22 mouse cellular contexts compared by ENCODE assay signal in the genomic region with DNA sequence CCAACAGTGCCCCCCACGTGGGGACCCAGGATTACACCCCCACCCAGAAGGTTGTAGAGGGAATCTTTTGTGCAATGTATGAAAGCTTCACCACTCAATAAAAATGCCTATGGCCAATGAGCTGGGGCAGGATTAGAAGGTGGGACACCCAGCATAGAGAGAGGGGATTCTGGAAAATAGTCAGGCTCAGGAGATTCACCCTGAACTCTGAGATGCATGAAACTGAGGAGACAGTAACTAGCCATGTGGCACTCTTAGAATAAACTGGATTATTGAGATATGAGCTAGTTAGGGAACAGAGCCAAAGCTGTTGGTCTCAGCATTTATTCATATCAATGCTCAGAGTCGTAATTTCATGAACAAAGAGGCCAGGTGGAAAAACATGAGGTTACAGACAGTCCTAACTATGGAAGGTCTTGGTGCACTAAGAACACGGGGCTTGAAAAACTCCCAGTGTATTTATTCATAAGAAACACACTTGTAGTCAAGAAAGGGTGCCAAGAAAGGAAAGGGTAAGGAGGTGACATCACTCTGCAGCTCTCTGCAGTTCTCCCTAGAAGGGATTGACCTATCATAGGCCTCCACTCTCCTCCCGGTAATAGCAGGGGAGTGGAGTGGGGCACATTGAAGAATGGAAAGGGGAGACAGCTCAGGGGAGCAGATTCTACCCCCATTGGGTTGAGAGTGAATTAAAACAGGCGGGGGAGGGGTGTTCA. TPM values are rescaled to one million over a fixed set of nuclear protein-coding genes. Genes with fewer than 3 reads are reported as not detected.
DNase-seq lines count a peak whose midpoint lies in the region; ATAC-seq and TF ChIP-seq lines count a peak whose summit lies in the region.
"Had no signal": no experiment of that assay in that cellular context is flagged by ENCODE, and none has a peak within 500 bp of the region (broad histone marks: within the 10 kb centered on the region; RNA-seq: fewer than 3 reads in every experiment).

No protein-coding gene starts in this region.

- TF ChIP-seq RAD21 in MEL (IDR thresholded peaks at IDR 0.05; ENCODE audit: low read depth, low read length) = no peak

- no peaks in the 10 kb centered on the region for H3K36me3 ChIP-seq in heart, embryonic 11.5 days (ENCODE audit: control insufficient read depth, insufficient read depth, low read length)
- peaks cover 0 to 52% of the 10 kb centered on the region in 2 experiments; a peak in 3 of 4 replicates for H3K36me3 ChIP-seq in MEL (ENCODE audit: control insufficient read depth in 1 of 2, insufficient read depth in 2 of 2, low read length in 2 of 2)
- H3K36me3 ChIP-seq in liver, embryonic 16.5 days (ENCODE audit: control insufficient read depth, insufficient read depth) = no peaks in the 10 kb centered on the region
- H3K36me3 ChIP-seq: forebrain, embryonic 10.5 days; limb, embryonic 15.5 days; stomach, embryonic 15.5 days had no signal

- no peak; a peak in 2 of 4 replicates for TF ChIP-seq POLR2A in MEL (IDR thresholded peaks at IDR 0.05; ENCODE audit: control insufficient read depth in 1 of 2, insufficient read depth in 1 of 2, low read depth in 1 of 2, low read length in 2 of 2, poor library complexity in 1 of 2)

- no peaks in the 10 kb centered on the region for H3K27me3 ChIP-seq in heart, embryonic 11.5 days (ENCODE audit: control insufficient read depth, insufficient read depth, low read length)
- no peaks in the 10 kb centered on the region for H3K27me3 ChIP-seq in MEL (ENCODE audit: control insufficient read depth in 1 of 2, insufficient read depth in 2 of 2, low read length in 2 of 2)
- no peaks in the 10 kb centered on the region for H3K27me3 ChIP-seq in liver, embryonic 16.5 days (ENCODE audit: control insufficient read depth, insufficient read depth, low read depth, low read length)
- H3K27me3 ChIP-seq: limb, embryonic 15.5 days; Patski; stomach, embryonic 15.5 days had no signal

- no peak; a peak in 3 of 4 replicates for TF ChIP-seq EP300 in MEL (IDR thresholded peaks at IDR 0.05; ENCODE audit: low read depth in 1 of 2, low read length in 2 of 2)

- 63% methylated on average over 5 of the region's 5 CpGs for WGBS in heart, embryonic 11.5 days (ENCODE audit: insufficient replicate concordance)
- WGBS in liver, embryonic 16.5 days (ENCODE audit: insufficient replicate concordance) = 32% methylated on average over 5 of the region's 5 CpGs

- H3K27ac ChIP-seq in heart, embryonic 11.5 days (ENCODE audit: low read depth, low read length) = peak overlapping the region; percentile 60; the same call in 1 of the 2 replicates
- H3K27ac ChIP-seq in MEL (ENCODE audit: control insufficient read depth, low read depth, low read length) = peak overlapping the region; percentile 95
- H3K27ac ChIP-seq in liver, embryonic 16.5 days (ENCODE audit: low read length) = peak overlapping the region; percentile 83
- H3K27ac ChIP-seq: forebrain, embryonic 10.5 days; limb, embryonic 15.5 days; stomach, embryonic 15.5 days had no signal

- no peak for DNase-seq in heart, adult 18-20 months
- peak; percentile 94 for DNase-seq in MEL (ENCODE audit: low read depth, low spot score)
- DNase-seq in adrenal gland, postnatal 10 days = no peak
- DNase-seq in adrenal gland, adult 8-10 months = no peak
- no peak for DNase-seq in frontal cortex, adult 2 months (ENCODE audit: extremely low spot score in 1 of 2, low spot score in 1 of 2)
- DNase-seq: B cell, adult 2 months; cerebellum, adult 18-20 months; cerebellum, postnatal 36 days; gastrocnemius, postnatal 25 days; kidney, postnatal 4 days; layer of hippocampus, postnatal 36 days; spleen, adult 18-20 months; thymus, adult 2 months had no signal

- no peak overlapping the region for H3K4me3 ChIP-seq in heart, embryonic 11.5 days (ENCODE audit: low read depth, low read length)
- no peak overlapping the region for H3K4me3 ChIP-seq in MEL (ENCODE audit: control insufficient read depth in 1 of 2, insufficient read depth in 1 of 2, low read depth in 2 of 2, low read length in 2 of 2)
- H3K4me3 ChIP-seq in liver, embryonic 16.5 days (ENCODE audit: low read depth, low read length) = peak overlapping the region; percentile 0
- H3K4me3 ChIP-seq: forebrain, embryonic 10.5 days; limb, embryonic 15.5 days; stomach, embryonic 15.5 days had no signal

- no peak overlapping the region for H3K9ac ChIP-seq in heart, embryonic 11.5 days (ENCODE audit: low read depth, low read length)
- H3K9ac ChIP-seq in MEL (ENCODE audit: control insufficient read depth, low read depth, low read length, poor library complexity, severe bottlenecking) = peak overlapping the region; percentile 37
- peak overlapping the region; percentile 37 for H3K9ac ChIP-seq in liver, embryonic 16.5 days (ENCODE audit: low read depth, low read length)
- H3K9ac ChIP-seq: limb, embryonic 15.5 days; stomach, embryonic 15.5 days had no signal

- H3K4me1 ChIP-seq in heart, embryonic 11.5 days (ENCODE audit: control insufficient read depth, insufficient read depth, low read length) = peaks cover 41% of the 10 kb centered on the region
- H3K4me1 ChIP-seq in MEL (ENCODE audit: control insufficient read depth in 1 of 2, insufficient read depth in 2 of 2, low read length in 2 of 2) = peaks cover 35 to 56% of the 10 kb centered on the region in 2 experiments
- peaks cover 82% of the 10 kb centered on the region for H3K4me1 ChIP-seq in liver, embryonic 16.5 days (ENCODE audit: control insufficient read depth, low read depth, low read length)
- H3K4me1 ChIP-seq: stomach, embryonic 15.5 days had no signal

- H3K79me2 ChIP-seq in MEL (ENCODE audit: control insufficient read depth, insufficient read depth, low read length, poor library complexity) = peaks cover 32% of the 10 kb centered on the region; the same call in 1 of the 2 replicates

- no peak for TF ChIP-seq CTCF in MEL (IDR thresholded peaks at IDR 0.05 in 2 of 3, conservative IDR thresholded peaks at IDR 0.05 in 1 of 3; ENCODE audit: control insufficient read depth in 1 of 3, insufficient read depth in 1 of 3, low read depth in 2 of 3, low read length in 3 of 3, poor library complexity in 1 of 3, severe bottlenecking in 1 of 3)

- no peaks in the 10 kb centered on the region for H3K9me3 ChIP-seq in heart, embryonic 11.5 days (replicated peaks; ENCODE audit: control insufficient read depth, low read length)
- H3K9me3 ChIP-seq in MEL (replicated peaks; ENCODE audit: insufficient read depth, low read length) = no peaks in the 10 kb centered on the region
- no peaks in the 10 kb centered on the region for H3K9me3 ChIP-seq in liver, embryonic 16.5 days (replicated peaks; ENCODE audit: control insufficient read depth, low read length)
- H3K9me3 ChIP-seq: forebrain, embryonic 10.5 days; limb, embryonic 15.5 days; stomach, embryonic 15.5 days had no signal

- H3K4me2 ChIP-seq in heart, embryonic 11.5 days = no peak overlapping the region
- H3K4me2 ChIP-seq in liver, embryonic 16.5 days (ENCODE audit: low read depth, low read length) = peak overlapping the region; percentile 42
- H3K4me2 ChIP-seq: limb, embryonic 15.5 days; stomach, embryonic 15.5 days had no signal

- ATAC-seq in heart, embryonic 11.5 days (replicated peaks; ENCODE audit: insufficient number of reproducible peaks, low FRiP score, low TSS enrichment) = no peak
- ATAC-seq in erythroblast, adult 5-6 weeks (replicated peaks; ENCODE audit: low FRiP score, poor library complexity, severe bottlenecking) = peak; percentile 45
- no peak for ATAC-seq in liver, embryonic 16.5 days (ENCODE audit: low read depth)
- ATAC-seq: activated CD4-positive, CD25-positive, alpha-beta regulatory T cell, adult 4 months; midbrain, embryonic 16.5 days had no signal

TF ChIP-seq in MEL, 35 proteins besides CTCF, POLR2A, EP300 and RAD21 (continues in another document):
- TF ChIP-seq CHD1 (IDR thresholded peaks at IDR 0.05; ENCODE audit: low read depth, low read length) (peak; percentile 94; the same call in 1 of the 2 replicates), GATA1 (IDR thresholded peaks at IDR 0.05; ENCODE audit: low read depth, low read length) (no peak; the same call in 1 of the 2 replicates), MAZ (IDR thresholded peaks at IDR 0.05; ENCODE audit: low read depth, low read length) (no peak), TCF12 (IDR thresholded peaks at IDR 0.05; ENCODE audit: low read depth, low read length) (peak; percentile 31; the same call in 1 of the 2 replicates), JUND (IDR thresholded peaks at IDR 0.05; ENCODE audit: low read depth, low read length) (no peak), ZC3H11A (IDR thresholded peaks at IDR 0.05; ENCODE audit: low read depth, low read length) (no peak), USF1 (IDR thresholded peaks at IDR 0.05; ENCODE audit: low read depth, low read length) (no peak), MYB (IDR thresholded peaks at IDR 0.05; ENCODE audit: low read depth, low read length) (0 out of 2 replicates have a peak, but pooled peaks have one; percentile 1), TAL1 (IDR thresholded peaks at IDR 0.05; ENCODE audit: low read length) (no peak; the same call in 1 of the 2 replicates), NRF1 (IDR thresholded peaks at IDR 0.05; ENCODE audit: insufficient read depth, low read depth, low read length, poor library complexity, severe bottlenecking) (no peak), POLR2AphosphoS2 (IDR thresholded peaks at IDR 0.05; ENCODE audit: low read length) (0 out of 2 replicates have a peak, but pooled peaks have one; percentile 38), USF2 (IDR thresholded peaks at IDR 0.05; ENCODE audit: borderline replicate concordance in 1 of 2, insufficient read depth in 1 of 2, low read depth in 1 of 2, low read length in 2 of 2) (no peak), ETS1 (IDR thresholded peaks at IDR 0.05; ENCODE audit: low read depth, low read length) (peak; percentile 73), ELF1 (IDR thresholded peaks at IDR 0.05; ENCODE audit: low read depth, low read length) (no peak), MXI1 (IDR thresholded peaks at IDR 0.05; ENCODE audit: low read depth, low read length) (peak; percentile 17; the same call in 1 of the 2 replicates), MAX (IDR thresholded peaks at IDR 0.05; ENCODE audit: low read length) (peak; percentile 69; the same call in 1 of the 2 replicates)

RNA-seq across cellular contexts. Expression of a gene that starts 46.3 kb away (rescaled TPM):
- 59.1 and 81.1 TPM in 2 replicates for polyA plus RNA-seq in heart, embryonic 11.5 days (2014; fragmentation: Nextera tagmentation; extraction: Ambion mirVana)
- 10 to 100 TPM; 37.9 to 40.1 TPM for total RNA-seq in heart, adult 18-20 months (2021)
- total RNA-seq in MEL (2012; rRNA removed) = 76.6 and 92.6 TPM in 2 replicates
- polyA plus RNA-seq in MEL (2012; ENCODE audit: insufficient read depth in 1 of 2, insufficient read length in 2 of 2, low read depth in 1 of 2, low replicate concordance in 2 of 2, missing spikeins in 1 of 2) = 10 to 100 TPM; 37.4 to 95.5 TPM
- 92.0 and 100 TPM in 2 replicates for total RNA-seq in erythroblast, adult 5-6 weeks (2015; ENCODE audit: low replicate concordance)
- total RNA-seq in erythroblast, adult 5-6 weeks (2017; ENCODE audit: low replicate concordance) = 129 and 143 TPM in 2 replicates
- polyA plus RNA-seq in liver, embryonic 16.5 days (2015; fragmentation: Nextera tagmentation; extraction: Ambion mirVana) = 18.5 and 20.0 TPM in 2 replicates
- 10 to 100 TPM; 14.0 to 15.4 TPM for total RNA-seq in adrenal gland, postnatal 10 days (2021)
- 1 to 10 TPM; 4.1 to 8.7 (median 5.4) TPM for total RNA-seq in adrenal gland, adult 8-10 months (2022)
- polyA plus RNA-seq in frontal cortex, adult 2 months (2012; rRNA removed) = 1.4 and 1.6 TPM in 2 replicates
